Mouse (Mus musculus): Measurements from ENCODE around the gene Mrps35.

Mrps35 gene

DNA sequence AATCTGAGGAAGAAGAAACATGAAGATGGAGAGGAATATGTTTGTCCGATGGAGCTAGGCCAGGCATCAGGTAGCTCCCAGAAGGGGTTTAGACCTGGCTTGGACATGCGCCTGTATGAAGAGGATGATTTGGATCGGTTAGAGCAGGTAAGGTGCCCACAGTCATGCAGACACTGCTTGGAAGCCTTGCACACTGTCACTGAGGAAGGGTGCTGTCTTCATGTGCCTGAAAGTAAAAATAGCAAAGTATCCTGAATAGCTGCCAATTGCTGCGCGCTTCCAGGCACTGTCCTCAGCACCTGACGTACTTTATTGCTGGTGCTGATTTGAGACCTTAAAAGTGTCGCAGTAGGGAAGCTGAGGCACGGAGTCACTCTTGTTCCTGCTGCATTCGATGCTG is 13.0 kb upstream of the Mrps35 start:
- DNase-seq (ENCODE audit: low spot score in 2 of 2) = peak; percentile 25 to 55

DNA sequence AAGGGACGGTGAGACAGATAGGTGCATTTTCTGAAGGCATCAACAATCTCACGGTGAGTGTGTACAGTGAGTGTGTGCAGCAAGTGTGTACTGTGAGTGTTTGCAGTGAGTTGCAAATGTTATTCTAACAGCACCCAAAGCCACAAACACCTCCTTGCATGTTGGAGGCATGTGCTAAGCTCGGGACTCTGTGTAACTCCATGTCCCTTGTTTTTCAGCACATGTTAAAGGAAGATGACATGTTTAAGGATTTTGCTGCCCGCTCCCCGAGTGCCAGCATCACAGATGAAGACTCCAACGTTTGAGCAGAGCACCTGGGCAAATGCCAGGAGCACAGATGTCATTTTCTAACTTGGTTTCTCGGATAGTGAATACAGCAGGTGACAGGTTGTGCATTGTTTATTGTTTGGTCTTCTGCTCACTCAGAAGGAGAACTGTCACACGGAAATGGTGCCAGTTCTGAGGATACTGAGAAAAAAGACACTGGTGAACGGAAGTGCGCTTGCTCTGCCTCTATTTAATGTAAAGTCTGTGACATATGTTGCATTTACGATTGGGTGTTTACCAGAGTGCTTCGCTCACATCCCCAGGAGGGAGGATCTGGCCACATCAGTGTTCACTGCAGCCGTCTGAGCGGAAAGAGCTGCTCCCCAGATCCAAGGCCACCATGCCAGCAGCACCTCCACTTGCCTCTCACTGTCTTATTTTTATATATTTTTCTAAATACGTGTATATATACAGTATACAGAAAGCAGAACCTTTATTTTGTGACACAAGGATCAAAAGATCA is 12.3 kb upstream of the Mrps35 start:
- DNase-seq (ENCODE audit: low spot score in 2 of 2) = no peak

DNA sequence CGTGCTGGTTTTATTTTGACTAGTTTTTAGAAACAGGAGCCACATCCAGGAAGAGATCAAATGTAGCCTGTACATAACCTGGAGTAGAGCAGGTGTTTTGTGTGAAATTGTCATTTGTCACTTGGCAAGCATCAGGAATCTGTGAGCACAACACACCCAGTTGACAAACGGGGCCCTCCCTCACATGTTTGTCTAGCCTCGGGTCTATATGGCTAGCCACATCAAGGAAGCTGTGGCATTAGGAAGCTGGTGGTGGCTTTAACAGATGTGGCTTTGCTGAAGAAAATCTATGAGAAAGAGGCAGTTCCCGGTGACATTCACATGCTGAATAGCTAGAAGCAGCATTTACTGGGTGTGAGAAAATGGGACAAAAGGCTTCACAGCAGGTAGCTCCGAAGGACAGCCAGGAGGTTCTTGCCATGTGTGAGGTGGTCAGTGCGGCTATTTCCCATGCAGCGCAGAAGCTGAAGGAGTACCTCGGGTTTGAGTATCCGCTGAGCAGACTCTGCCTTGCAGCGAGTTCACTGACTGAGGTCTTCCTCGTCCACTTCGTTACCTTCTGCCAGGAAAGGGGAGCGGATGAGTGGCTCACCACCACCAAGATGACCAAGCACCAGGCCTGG is 10.2 kb upstream of the Mrps35 start, which contains the start of gene Rep15:
TSS of gene Rep15 (plus strand) at position 282 of the 623 bp plus-strand sequence.
- no peak for DNase-seq (ENCODE audit: low spot score in 2 of 2)

DNA sequence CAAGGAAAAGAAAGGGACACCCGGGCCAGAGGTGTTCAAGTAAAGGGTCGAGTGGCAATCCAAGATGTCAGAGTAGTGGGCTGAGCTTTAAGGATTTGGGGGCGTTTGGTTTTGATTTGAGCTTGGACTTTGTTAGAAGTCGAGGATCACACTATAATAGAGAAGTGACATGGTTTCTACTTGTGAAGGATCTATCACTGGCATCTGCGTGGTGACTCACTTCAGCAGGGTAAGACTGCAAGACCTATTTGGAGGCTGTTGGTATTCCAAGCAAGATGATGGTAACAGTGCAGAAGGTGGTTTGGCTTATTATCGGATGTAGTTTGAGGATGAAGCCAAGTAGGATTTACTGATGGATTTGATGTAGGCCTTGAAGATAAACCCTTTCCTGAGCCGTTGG is 1.1 kb downstream of the Mrps35 start:
- DNase-seq (ENCODE audit: low spot score in 2 of 2) = no peak

DNA sequence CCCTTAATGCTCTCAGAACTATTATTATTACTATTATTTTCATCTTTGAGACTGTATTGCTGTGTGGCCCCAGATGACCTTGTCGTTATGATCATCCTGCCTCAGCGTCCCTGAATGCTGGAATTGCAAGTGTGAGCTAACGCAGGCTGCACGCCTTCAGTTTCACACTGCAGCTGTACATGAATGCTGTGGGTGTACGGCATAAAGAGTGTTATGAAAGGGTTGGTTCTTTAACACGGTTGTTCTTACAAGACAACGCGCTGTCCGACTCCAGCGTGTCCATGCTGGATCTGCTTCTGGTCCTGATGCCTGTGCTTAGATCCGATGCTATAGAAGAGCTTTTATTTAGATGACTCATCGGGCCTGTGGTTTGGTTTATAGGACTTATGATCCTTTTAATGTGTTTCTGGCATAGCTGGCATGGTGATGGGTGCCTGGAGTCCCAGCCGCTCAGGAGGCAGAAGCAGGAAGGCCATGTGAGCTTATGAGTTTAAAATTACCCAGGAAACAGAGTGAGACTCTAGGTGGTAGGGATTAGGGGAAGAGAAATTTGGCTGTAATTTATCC is 6.8 kb downstream of the Mrps35 start:
- no peak for DNase-seq (ENCODE audit: low spot score in 2 of 2)

DNA sequence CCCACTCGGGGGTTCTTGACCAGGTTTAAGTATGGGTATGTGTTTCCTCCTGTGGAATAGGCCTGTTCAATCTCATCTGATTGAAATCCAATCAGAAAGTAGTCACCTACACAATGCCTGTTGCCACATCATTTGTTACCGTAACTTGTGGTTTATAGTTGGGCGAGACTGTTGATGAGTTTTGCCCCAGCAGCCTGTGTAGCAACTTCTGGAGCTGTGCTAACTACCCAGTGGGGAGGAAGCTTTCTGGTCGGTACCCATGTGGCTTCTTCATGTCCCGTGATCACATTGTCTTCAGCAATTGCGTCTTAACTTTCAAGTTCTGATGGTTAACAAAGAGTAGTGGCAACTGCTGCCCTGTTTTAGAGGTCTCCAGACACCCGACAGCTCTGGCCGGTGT is 9.1 kb downstream of the Mrps35 start:
- no peak for DNase-seq (ENCODE audit: low spot score in 2 of 2)

DNA sequence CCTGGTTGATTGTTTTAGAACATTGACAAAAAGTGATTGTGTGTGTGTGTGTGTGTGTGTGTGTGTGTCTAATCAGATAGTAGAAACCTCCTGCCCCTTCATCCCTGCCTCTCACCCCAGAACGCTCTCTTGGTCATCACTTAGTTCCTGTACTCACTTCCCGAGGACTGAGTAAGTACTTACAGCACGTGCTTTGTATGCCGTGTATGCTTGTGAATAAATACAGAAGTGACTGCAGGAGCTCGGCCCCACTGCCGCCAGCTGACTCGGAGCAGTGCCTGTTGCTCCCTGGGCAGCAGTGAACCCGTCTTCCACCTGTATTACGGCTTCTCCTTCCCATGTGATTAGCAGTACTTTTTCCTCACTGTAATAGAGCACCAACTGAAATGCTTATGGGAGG is 9.9 kb downstream of the Mrps35 start:
- DNase-seq (ENCODE audit: low spot score in 2 of 2) = no peak

DNA sequence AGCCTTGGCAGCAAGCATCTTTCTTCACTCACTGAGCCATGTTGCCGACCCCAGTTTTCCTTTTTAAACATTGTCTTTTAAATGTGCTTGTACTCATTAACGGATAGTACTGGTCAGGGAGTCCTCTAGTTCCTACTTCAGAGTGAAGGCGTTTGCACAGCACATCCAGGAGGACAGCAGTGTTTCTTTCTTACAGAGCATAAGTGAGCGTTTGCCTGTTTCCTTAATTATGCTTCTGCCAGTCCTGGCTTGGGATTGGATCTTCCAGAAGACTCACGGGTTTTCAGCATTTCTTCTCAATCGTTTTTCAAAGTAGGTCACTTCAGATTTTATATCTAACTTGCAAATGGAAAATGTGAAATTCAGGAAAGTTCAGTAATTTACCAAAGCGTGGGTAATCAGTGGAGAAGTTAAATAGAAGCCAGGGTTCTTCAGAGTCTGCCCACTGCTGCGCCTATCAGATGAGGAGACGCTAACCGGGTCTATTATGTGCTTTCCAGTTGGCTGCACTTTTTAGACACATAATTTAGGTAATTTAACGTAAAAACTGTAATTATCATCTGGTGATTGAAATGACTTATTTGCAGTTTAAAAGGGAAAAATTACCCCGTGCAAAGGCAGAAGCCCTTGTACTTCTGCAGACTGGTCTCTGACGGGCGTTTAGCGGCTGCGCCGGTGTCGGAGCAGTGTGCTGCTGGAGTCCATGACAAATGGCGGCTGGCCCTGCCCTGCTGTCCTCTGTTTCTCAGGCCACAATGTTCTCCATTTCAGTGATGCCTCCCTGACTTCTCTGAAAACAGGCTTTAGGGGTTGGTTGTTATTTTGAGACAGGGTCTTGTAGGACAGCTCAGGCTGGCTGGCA is 11.5 kb downstream of the Mrps35 start:
- no peak for DNase-seq (ENCODE audit: low spot score in 2 of 2)

DNA sequence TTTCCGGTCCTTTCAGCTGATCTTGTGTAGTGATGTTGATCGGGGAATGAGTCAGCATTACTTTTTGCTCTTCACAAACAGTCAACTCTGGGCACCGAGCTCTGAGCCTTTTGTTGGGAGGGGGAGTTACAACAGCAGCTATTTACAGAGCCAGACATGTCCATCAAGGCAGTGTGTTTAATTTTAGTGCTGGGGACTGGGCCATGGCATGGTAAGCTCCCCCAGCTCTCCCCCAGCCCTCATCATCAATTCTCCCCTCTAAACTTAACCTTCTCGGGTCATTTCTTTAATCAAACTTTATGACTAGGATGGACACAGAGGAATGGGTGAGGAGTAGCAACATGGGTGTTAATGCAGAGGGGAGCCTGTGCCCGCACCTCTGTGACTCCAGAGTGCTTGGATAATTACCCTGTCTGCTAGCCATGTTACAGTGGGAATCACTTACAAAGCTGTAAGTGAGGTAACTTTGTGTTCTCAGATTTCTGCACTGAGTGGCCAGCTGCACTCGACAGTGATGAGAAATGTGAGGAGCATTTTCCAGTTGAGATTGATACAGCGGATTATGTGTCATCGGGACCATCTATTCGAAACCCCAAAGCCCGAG is 12.9 kb downstream of the Mrps35 start:
- no peak for DNase-seq (ENCODE audit: low spot score in 2 of 2)

DNA sequence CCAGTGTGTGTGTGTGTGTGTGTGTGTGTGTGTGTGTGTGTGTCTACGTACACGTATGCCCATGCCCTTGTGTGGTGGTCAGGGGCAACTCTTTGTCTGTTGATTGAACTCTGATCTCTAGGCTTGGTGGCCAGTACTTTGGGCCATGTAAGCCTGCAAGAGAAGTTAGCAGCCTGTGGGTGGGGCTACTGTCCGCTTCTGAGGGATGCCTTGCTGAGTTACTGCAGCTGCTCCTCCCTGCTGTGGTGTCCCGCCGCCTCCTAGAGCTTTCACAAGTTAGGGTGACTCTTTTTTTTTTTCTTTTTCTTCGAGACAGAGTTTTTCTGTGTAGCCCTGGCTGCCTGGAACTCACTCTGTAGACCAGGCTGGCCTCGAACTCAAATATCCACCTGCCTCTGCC is 16.8 kb downstream of the Mrps35 start:
- no peak for DNase-seq (ENCODE audit: low spot score in 2 of 2)

DNA sequence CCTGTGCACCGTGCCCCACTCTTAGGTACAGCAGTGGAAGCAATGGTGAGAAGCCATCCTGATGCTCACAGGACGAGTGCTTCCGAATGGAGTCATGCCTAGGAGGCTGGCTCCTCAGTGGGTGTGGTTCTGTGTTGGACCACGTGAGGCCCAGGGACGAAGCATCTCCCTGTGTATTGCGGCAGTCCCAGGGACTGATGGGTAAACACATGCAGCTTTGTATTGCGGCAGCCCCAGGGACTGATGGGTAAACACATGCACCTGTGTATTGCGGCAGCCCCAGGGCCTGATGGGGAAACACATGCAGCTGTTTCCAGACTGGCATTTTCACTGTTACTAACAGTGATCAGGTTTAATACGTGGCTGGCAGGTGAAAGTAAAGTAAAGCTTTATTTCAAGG is 19.1 kb downstream of the Mrps35 start:
- no peak for DNase-seq (ENCODE audit: low spot score in 2 of 2)

DNA sequence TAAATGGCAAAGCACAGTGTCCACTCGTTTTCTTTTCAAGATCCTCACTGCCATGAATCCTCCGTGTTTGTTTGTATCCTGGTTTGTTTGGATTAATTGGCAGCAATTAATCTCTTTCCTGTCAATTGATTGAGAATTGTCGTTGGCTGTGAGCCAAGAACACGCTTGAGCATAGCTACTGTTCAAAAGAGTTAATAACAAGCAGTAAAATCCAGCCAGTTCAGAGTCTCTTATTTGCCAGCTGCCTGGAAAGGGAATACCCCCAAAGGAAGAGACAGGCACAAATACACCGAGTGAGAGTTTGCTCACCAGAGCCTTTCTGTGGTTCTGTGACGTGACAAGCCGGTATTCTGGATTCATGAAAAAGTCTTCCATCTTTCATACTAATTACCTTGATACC is 19.5 kb downstream of the Mrps35 start:
- DNase-seq (ENCODE audit: low spot score in 2 of 2) = no peak

DNA sequence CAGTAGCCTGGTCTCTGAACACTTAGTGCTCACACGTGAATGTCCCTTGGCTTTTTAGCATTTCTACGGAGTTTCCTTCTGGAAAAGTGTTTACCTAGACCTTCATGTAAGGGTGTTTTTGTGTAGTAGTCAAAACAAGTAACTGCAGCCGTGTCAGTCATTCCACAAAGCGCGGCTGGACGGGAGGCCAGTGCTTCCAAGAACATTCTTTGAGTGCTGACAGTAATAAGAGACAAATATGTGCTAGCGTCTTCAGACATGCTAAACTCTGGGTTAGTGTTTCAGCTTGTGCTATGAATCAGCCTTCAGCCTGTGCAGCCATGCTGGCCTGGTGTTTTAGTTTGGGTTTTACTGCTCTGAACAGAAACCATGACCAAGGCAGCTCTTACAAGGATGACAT is 20.1 kb downstream of the Mrps35 start:
- no peak for DNase-seq (ENCODE audit: low spot score in 2 of 2)

DNA sequence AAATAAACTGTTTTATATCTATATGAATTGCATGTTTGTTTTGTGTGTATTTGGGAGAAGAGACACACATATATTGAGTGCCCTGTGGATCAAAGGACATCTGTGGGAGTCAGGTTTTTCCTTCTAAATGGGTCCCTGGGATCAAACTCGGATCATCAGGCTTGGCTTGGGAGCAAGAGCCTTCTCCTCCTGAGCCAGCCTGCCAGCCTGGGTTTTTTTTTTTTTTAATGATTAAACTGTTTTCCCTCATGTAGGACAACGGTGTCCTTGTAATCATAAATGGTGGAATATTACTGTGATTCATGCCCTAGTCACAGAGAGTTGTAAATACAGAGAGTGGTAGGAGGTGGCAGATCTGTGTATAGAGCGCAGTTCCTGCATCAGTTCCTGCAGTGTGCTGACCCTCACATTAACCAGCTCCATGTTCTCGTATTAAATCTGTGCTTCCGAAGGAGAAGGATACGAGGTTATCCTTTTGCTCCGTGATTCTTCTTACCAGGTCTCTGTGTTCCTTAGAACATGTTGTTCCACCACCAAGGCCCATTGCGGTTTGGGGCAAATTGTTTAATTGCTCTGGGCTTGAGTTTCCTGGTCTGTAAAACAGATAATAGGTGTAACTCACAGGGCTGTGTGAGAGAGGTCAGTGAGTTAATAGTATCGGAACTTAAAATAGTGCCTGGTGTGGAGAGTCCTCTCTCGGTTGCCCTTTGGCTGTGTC is 21.8 kb downstream of the Mrps35 start:
- no peak for DNase-seq (ENCODE audit: low spot score in 2 of 2)

DNA sequence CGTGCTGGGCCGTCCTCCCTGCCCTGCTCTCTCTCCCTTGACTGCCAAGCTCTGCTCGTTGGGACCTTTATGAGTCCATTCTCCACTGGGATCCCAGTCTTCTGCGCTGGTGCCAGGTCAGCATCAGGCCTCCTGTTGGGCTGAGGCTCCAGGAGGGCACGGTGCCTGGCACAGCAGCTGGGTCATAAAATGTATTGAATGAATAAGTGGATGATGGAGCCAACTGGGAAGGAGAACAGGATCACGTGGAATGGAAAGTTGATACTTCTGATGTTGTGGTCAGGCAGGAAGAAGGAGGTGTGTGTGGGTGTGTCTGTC is 22.3 kb downstream of the Mrps35 start:
- peak; percentile 33 to 60 for DNase-seq (ENCODE audit: low spot score in 2 of 2)

DNA sequence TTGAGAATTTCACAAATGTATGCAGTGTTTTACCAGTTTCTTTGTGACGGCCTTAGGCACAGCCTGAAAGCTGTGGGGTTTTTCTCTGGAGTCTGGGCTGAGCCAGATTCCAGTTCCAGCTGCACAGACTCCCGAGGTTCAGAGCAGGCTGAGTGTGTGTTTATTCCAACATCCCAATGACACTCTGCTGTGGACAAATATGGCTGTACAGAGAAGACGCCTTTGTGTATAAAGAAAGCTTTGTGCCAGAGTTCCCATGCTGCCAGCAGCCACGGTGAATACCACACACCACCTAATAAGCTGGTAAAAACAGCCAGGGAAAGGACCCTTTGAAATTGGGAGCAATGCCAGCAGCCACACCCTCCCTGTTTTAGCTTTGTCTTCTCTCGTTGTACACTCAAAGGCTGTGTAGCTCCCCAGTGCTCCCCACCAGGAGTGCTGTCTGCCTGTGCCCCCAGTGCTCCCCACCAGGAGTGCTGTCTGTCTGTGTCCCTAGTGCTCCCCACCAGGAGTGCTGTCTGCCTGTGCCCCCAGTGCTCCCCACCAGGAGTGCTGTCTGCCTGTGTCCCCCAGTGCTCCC is 33.3 kb downstream of the Mrps35 start:
- no peak for DNase-seq (ENCODE audit: low spot score in 2 of 2)

DNA sequence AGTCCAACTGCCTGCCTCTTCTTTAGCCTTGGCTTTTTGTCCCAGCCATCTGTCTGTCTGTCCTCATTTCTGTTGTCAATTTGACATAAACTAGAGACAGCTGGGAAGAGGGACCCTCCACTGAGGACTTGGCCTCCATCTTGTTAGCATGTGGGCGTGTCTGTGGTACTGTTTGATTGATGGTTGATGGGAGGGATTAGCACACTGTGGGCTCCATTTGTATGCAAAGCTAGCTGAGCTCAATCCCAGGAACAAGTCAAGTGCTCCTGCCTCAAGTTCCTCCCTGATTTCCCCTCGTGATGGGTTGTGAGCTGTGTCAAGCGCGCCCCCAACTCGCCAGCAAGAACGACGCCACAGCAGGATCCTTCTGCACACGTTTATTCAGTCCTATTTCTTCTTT is 34.3 kb downstream of the Mrps35 start:
- DNase-seq (ENCODE audit: low spot score in 2 of 2) = no peak

DNA sequence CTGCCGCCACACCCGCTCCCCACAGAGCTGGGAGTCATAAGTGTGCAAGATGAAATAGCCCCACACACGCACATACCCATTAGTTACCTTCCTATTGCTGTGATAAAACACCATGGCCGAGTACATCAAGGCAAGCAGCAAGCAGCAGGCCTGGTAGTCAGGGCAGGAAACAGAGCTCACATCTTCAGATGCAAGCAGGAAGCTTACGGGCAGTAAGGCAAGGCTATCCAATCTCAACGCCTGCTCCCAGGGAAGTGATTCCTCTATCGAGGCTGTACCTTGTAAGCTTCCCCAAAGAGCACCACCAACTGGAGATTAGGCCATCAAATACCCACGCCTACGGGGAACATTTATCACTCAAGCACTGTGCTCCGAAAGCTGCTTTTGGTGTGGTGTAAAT is 37.4 kb downstream of the Mrps35 start:
- DNase-seq (ENCODE audit: low spot score in 2 of 2) = no peak

DNA sequence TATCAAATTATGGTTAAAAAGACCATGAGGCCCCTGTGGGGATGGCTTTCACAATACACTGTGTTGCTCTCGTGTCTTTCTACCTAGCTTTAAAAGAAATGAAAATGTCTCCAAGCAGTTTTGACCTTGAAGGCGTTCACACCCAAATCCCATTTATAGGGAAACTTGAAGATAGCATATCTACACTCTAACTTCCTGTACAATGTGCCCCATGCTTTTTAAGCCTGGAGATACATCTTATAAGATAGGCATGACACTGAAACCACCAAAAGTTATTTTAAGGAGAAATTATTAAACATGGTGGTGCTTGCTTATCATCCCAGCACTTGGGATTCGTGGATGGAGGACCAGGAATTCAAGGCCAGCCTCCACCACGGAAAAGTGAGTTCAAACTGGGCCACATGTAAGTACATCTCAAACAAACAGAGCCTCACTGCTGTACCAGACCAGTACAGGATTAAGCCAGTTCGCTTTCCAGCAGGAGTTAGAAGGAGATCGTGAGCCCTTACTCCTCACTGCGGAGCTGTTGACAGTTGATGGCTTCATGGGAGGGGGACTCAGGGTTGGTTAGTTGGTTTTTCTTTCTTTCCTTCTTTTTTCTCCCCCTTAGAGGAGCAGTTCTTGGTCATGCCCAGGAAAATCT is 43.0 kb downstream of the Mrps35 start:
- DNase-seq (ENCODE audit: low spot score in 2 of 2) = no peak

DNA sequence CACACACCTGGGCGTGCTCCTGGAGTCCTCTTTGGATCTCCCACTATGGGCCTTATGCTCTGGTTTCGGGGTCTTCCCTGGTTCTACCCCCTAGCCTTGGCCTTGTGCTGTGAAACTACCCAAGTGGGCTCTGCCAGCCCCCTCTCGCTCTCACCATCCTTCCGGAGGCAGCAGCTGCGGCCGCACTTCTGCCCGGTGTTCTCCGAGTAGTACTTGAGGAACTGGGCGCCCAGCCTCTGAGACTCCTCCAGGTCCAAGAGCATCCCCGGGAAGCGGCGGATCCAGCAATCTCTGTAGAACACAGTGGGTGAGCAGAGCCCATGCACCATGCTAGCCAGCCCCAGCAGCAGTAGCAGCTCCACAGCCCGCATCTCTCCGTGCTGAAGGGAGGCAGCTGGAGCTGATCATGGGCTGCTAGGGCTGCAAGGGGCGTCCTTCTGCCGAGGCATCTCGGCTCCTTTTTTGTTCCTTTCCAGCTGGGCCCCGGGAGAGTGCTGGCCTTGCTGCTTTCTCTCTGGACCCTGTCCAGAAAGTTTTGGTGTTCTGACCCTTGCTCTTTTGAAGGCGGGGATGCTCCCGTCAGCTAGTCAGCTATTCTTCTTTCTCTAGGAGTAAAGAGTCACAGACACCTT is 44.1 kb downstream of the Mrps35 start, which contains the start of gene Mansc4:
TSS of gene Mansc4 (minus strand) at position 439 of the 632 bp plus-strand sequence.
- peak; percentile 31 to 46 for DNase-seq (ENCODE audit: low spot score in 2 of 2)
